Mouse (Mus musculus) liver, embryonic 14.5 days (tissue): ENCODE measurements around the gene Gm49361.

ENCODE experiments used
- CTCF ChIP-seq: IDR thresholded peaks from 2 replicates; pipeline ENCODE4 v1.5.1; 2016; ENCODE audit warnings: antibody characterized with exemption, low read depth, control low read depth
- EP300 ChIP-seq: IDR thresholded peaks from 2 replicates; pipeline ENCODE4 v1.6.1; 2016; ENCODE audit warnings: antibody characterized with exemption, low read depth

GRCm38 (mm10) chr14:57760447-57761412, 14.8 kb upstream of the Gm49361 start:
- no peak for TF ChIP-seq CTCF
- no peak for TF ChIP-seq EP300
